Mouse (Mus musculus) kidney, embryonic 16.5 days (tissue): ENCODE results near the gene Styxl1. TPM values are rescaled to one million over a fixed set of nuclear protein-coding genes. Genes with fewer than 3 reads are reported as not detected.

Experiments
- ATAC-seq: fragments of 200-750 bp; cut with Nextera tagmentation; 2 replicates; pipeline ENCODE4 v1.8.0; 2017; ENCODE audit warnings: moderate TSS enrichment; ENCODE audit not compliant: low FRiP score, low TSS enrichment
- H3K27ac ChIP-seq: fragments of 300-500 bp; sonication (generic); 2 replicates; pipeline ENCODE4 v1.5.1; 2014; ENCODE audit warnings: low read length
- H3K27me3 ChIP-seq: fragments of 300-500 bp; sonication (generic); 2 replicates; pipeline ENCODE4 v1.6.1; 2014; ENCODE audit warnings: low read length, control low read depth, mixed read lengths; ENCODE audit not compliant: insufficient read depth
- H3K36me3 ChIP-seq: fragments of 300-500 bp; sonication (generic); 2 replicates; pipeline ENCODE4 v1.6.1; 2014; ENCODE audit warnings: low read length, control low read depth, mixed read lengths; ENCODE audit not compliant: insufficient read depth
- H3K4me1 ChIP-seq: fragments of 300-500 bp; sonication (generic); 2 replicates; pipeline ENCODE4 v1.6.1; 2014; ENCODE audit warnings: low read length, control low read depth, mixed read lengths; ENCODE audit not compliant: insufficient read depth
- H3K4me2 ChIP-seq: fragments of 300-500 bp; sonication (generic); replicated peaks from 2 replicates; pipeline ENCODE4 v1.6.1; 2014; ENCODE audit warnings: low read depth, low read length
- H3K4me3 ChIP-seq: fragments of 300-500 bp; sonication (generic); 2 replicates; pipeline ENCODE4 v1.5.1; 2014; ENCODE audit warnings: mild to moderate bottlenecking, low read length
- H3K9ac ChIP-seq: fragments of 300-500 bp; sonication (generic); replicated peaks from 2 replicates; pipeline ENCODE4 v1.6.1; 2014; ENCODE audit warnings: low read length
- H3K9me3 ChIP-seq: fragments of 300-500 bp; sonication (generic); 2 replicates; pipeline ENCODE4 v1.6.1; 2016; ENCODE audit warnings: low read length, control low read depth
- WGBS: fragments of 180-500 bp; shearing (Covaris S2); extraction: QIAGEN DNeasy Blood & Tissue Kit; methylation state at CpG from one replicate; pipeline ENCODE4 v1.1.7; 2014; 5-methylcytosine and 5-hydroxymethylcytosine counted together
- polyA plus RNA-seq: library from polyadenylated mRNA; unstranded; fragments of >200 nt; fragmentation: Nextera tagmentation; extraction: Ambion mirVana; gene quantifications from 2 replicates; pipeline ENCODE4 v1.2.1, GENCODE M21; 2015

Styxl1 gene
- polyA plus RNA-seq, 1 experiment from 2014 or later, result 0.42 TPM

GRCm38 (mm10) chr5:135724536-135725322, 53.5 kb downstream of the Styxl1 start:
- Histone ChIP-seq H3K27me3 (no peaks in the 10 kb centered on the region), H3K4me1 (peaks cover 30% of the 10 kb centered on the region), H3K4me2 (peak overlapping the region; percentile 28), H3K9me3 (no peaks in the 10 kb centered on the region), H3K36me3 (peaks cover 9% of the 10 kb centered on the region), H3K27ac (peak overlapping the region; percentile 56), H3K9ac (peak overlapping the region; percentile 32), H3K4me3 (no peak overlapping the region)
- 11% methylated on average over 9 of the region's 9 CpGs for WGBS
- 0 out of 2 replicates have a peak, but pooled peaks have one; percentile 13 for ATAC-seq

- Histone ChIP-seq H3K4me3 (no peak overlapping the region), H3K4me2 (no peak overlapping the region), H3K4me1 (peaks cover 30% of the 10 kb centered on the region), H3K27me3 (no peaks in the 10 kb centered on the region), H3K9ac (no peak overlapping the region), H3K27ac (0 out of 2 replicates have a peak overlapping the region, but pooled peaks have one; percentile 20), H3K9me3 (no peaks in the 10 kb centered on the region), H3K36me3 (0 out of 2 replicates have a peak, but pooled peaks cover 7% of the 10 kb centered on the region)
- ATAC-seq, result no peak
- 59% methylated on average over 3 of the region's 3 CpGs for WGBS
Measured at GRCm38 (mm10) chr5:135723165-135723751, 54.9 kb downstream of the Styxl1 start.

GRCm38 (mm10) chr5:135722121-135722520, 56.1 kb downstream of the Styxl1 start:
- WGBS, result 84% methylated on average over 11 of the region's 11 CpGs
- no peak overlapping the region for H3K27ac ChIP-seq
- no peaks in the 10 kb centered on the region for H3K27me3 ChIP-seq
- H3K4me2 ChIP-seq, result no peak overlapping the region
- H3K9me3 ChIP-seq, result no peaks in the 10 kb centered on the region
- peaks cover 14% of the 10 kb centered on the region; the same call in 1 of the 2 replicates for H3K36me3 ChIP-seq
- no peak overlapping the region for H3K9ac ChIP-seq
- H3K4me1 ChIP-seq, result peaks cover 30% of the 10 kb centered on the region
- ATAC-seq, result no peak
- no peak overlapping the region for H3K4me3 ChIP-seq

- ATAC-seq, result no peak
- Histone ChIP-seq H3K27ac (no peak overlapping the region), H3K4me3 (no peak overlapping the region), H3K4me2 (no peak overlapping the region), H3K9ac (no peak overlapping the region), H3K9me3 (no peaks in the 10 kb centered on the region), H3K27me3 (no peaks in the 10 kb centered on the region), H3K4me1 (peaks cover 29% of the 10 kb centered on the region), H3K36me3 (peaks cover 16% of the 10 kb centered on the region; the same call in 1 of the 2 replicates)
- 84% methylated on average over 8 of the region's 8 CpGs for WGBS
Measured at GRCm38 (mm10) chr5:135721076-135721475, 57.1 kb downstream of the Styxl1 start.

GRCm38 (mm10) chr5:135720121-135720520, 58.1 kb downstream of the Styxl1 start:
- 80% methylated on average over 3 of the region's 3 CpGs for WGBS
- ATAC-seq, result no peak
- Histone ChIP-seq H3K4me1 (peaks cover 19% of the 10 kb centered on the region), H3K4me3 (no peak overlapping the region), H3K9ac (no peak overlapping the region), H3K27ac (no peak overlapping the region), H3K36me3 (peaks cover 20% of the 10 kb centered on the region; the same call in 1 of the 2 replicates), H3K27me3 (no peaks in the 10 kb centered on the region), H3K4me2 (no peak overlapping the region), H3K9me3 (no peaks in the 10 kb centered on the region)

GRCm38 (mm10) chr5:135719586-135720120, 58.5 kb downstream of the Styxl1 start:
- Histone ChIP-seq H3K36me3 (peaks cover 20% of the 10 kb centered on the region; the same call in 1 of the 2 replicates), H3K27ac (no peak overlapping the region), H3K4me3 (no peak overlapping the region), H3K27me3 (no peaks in the 10 kb centered on the region), H3K9me3 (no peaks in the 10 kb centered on the region), H3K4me1 (peaks cover 15% of the 10 kb centered on the region), H3K9ac (no peak overlapping the region), H3K4me2 (no peak overlapping the region)
- ATAC-seq, result no peak
- WGBS, result 82% methylated on average over 10 of the region's 10 CpGs

GRCm38 (mm10) chr5:135715624-135716023, 62.6 kb downstream of the Styxl1 start:
- Histone ChIP-seq H3K36me3 (peaks cover 20% of the 10 kb centered on the region; the same call in 1 of the 2 replicates), H3K4me3 (no peak overlapping the region), H3K4me2 (no peak overlapping the region), H3K4me1 (peaks cover 35% of the 10 kb centered on the region), H3K9me3 (no peaks in the 10 kb centered on the region), H3K27me3 (no peaks in the 10 kb centered on the region), H3K9ac (no peak overlapping the region), H3K27ac (no peak overlapping the region)
- WGBS, result 65% methylated on average over 10 of the region's 10 CpGs
- no peak for ATAC-seq

- Histone ChIP-seq H3K9ac (no peak overlapping the region), H3K9me3 (no peaks in the 10 kb centered on the region), H3K27me3 (no peaks in the 10 kb centered on the region), H3K4me2 (peak overlapping the region; percentile 36), H3K27ac (peak overlapping the region; percentile 85), H3K36me3 (peaks cover 21% of the 10 kb centered on the region), H3K4me1 (peaks cover 38% of the 10 kb centered on the region), H3K4me3 (no peak overlapping the region)
- 33% methylated on average over 16 of the region's 16 CpGs for WGBS
- peak; percentile 62 for ATAC-seq
Measured at GRCm38 (mm10) chr5:135713441-135714218, 64.6 kb downstream of the Styxl1 start.

GRCm38 (mm10) chr5:135712803-135713202, 65.4 kb downstream of the Styxl1 start:
- WGBS, result 73% methylated on average over 4 of the region's 4 CpGs

More at GRCm38 (mm10) chr5:135712803-135713202, 65.4 kb downstream of the Styxl1 start:
- H3K27me3 ChIP-seq, result no peaks in the 10 kb centered on the region
- no peak overlapping the region for H3K9ac ChIP-seq
- H3K4me2 ChIP-seq, result no peak overlapping the region
- no peak for ATAC-seq
- peak overlapping the region; percentile 85 for H3K27ac ChIP-seq
- no peaks in the 10 kb centered on the region for H3K9me3 ChIP-seq
- peaks cover 18% of the 10 kb centered on the region for H3K36me3 ChIP-seq
- no peak overlapping the region for H3K4me3 ChIP-seq
- H3K4me1 ChIP-seq, result peaks cover 38% of the 10 kb centered on the region
